10 mouse cellular contexts compared by ENCODE assay signal in genomic region chr10:117021020-117021754, GRCm38 (mm10). TPM values are rescaled to one million over a fixed set of nuclear protein-coding genes. Genes with fewer than 3 reads are reported as not detected.
DNase-seq lines count a peak whose midpoint lies in the region.
"Had no signal": no experiment of that assay in that cellular context is flagged by ENCODE, and none has a peak within 500 bp of the region (broad histone marks: within the 10 kb centered on the region; RNA-seq: fewer than 3 reads in every experiment).

No protein-coding gene starts in this region.

- 7% methylated on average over 21 of the region's 21 CpGs for WGBS in embryonic facial prominence, embryonic 10.5 days

- peaks cover 43% of the 10 kb centered on the region for H3K4me1 ChIP-seq in embryonic facial prominence, embryonic 10.5 days

- H3K36me3 ChIP-seq in embryonic facial prominence, embryonic 10.5 days (replicated peaks): no peaks in the 10 kb centered on the region

- 0 out of 2 replicates have a peak overlapping the region, but pooled peaks have one; percentile 16 for H3K27ac ChIP-seq in embryonic facial prominence, embryonic 10.5 days (replicated peaks)

- H3K4me3 ChIP-seq in embryonic facial prominence, embryonic 10.5 days: peak overlapping the region; percentile 38

- DNase-seq in adrenal gland, postnatal 14 days: peak; percentile 35
- DNase-seq in adrenal gland, postnatal 4 days (ENCODE audit: low spot score in 2 of 2): no peak
- DNase-seq in embryonic facial prominence, embryonic 10.5 days (ENCODE audit: low spot score): peak; percentile 87
- DNase-seq in hindlimb bud, embryonic 11.5 days (ENCODE audit: extremely low spot score, low read depth, low spot score): peak; percentile 58
- DNase-seq in mesoderm, embryonic 11.5 days (ENCODE audit: low read depth, low spot score): peak; percentile 82
- no peak for DNase-seq in cerebellum, adult 11-12 months
- no peak for DNase-seq in layer of hippocampus, postnatal 10 days (ENCODE audit: low spot score in 2 of 2)
- no peak for DNase-seq in left cerebral cortex, postnatal 25 days (ENCODE audit: low spot score in 2 of 2)
- DNase-seq: liver, postnatal 0 days had no signal

- peaks cover 50% of the 10 kb centered on the region for H3K27me3 ChIP-seq in embryonic facial prominence, embryonic 10.5 days (replicated peaks; ENCODE audit: low read depth, poor library complexity, severe bottlenecking)

- intact Hi-C loops in left cerebral cortex, postnatal 25 days (cut with DNase I): no loop called here

- H3K9me3 ChIP-seq in embryonic facial prominence, embryonic 10.5 days: no peaks in the 10 kb centered on the region

RNA-seq across cellular contexts. Expression of gene Lrrc10, which starts 24.0 kb away (rescaled TPM):
- not detected in 2 replicates for total RNA-seq in adrenal gland, postnatal 14 days (2021)
- not detected for total RNA-seq in adrenal gland, postnatal 4 days (2021)
- 0.14 TPM in 1 of 2 replicates, not detected in the other for polyA plus RNA-seq in embryonic facial prominence, embryonic 10.5 days (2016; fragmentation: Nextera tagmentation; extraction: Ambion mirVana)
- under 1 TPM in 1 of 2 experiments, not detected in 1; 0.34 TPM for total RNA-seq in layer of hippocampus, postnatal 10 days (2021)
- not detected for total RNA-seq in left cerebral cortex, postnatal 25 days (2021)
- total RNA-seq: hematopoietic stem cell, adult 5-6 weeks had no signal
- polyA plus RNA-seq: liver, postnatal 0 days had no signal

RNA-seq across cellular contexts. Expression of gene Best3, which starts 35.1 kb away (rescaled TPM):
- total RNA-seq in adrenal gland, postnatal 14 days (2021): 0.26 and 0.45 TPM in 2 replicates
- total RNA-seq in adrenal gland, postnatal 4 days (2021): under 1 TPM; 0.56 to 0.81 TPM
- polyA plus RNA-seq in embryonic facial prominence, embryonic 10.5 days (2016; fragmentation: Nextera tagmentation; extraction: Ambion mirVana): 0.09 and 0.33 TPM in 2 replicates
- 1 to 10 TPM; 1.0 to 1.2 TPM for total RNA-seq in layer of hippocampus, postnatal 10 days (2021)
- under 1 TPM; 0.11 to 0.25 TPM for total RNA-seq in left cerebral cortex, postnatal 25 days (2021)
- total RNA-seq: hematopoietic stem cell, adult 5-6 weeks had no signal
- polyA plus RNA-seq: liver, postnatal 0 days had no signal

RNA-seq across cellular contexts. Expression of gene Cct2, which starts 42.4 kb away (rescaled TPM):
- 224 and 240 TPM in 2 replicates for total RNA-seq in adrenal gland, postnatal 14 days (2021)
- 100 to 1,000 TPM; 264 to 274 TPM for total RNA-seq in adrenal gland, postnatal 4 days (2021)
- 350 and 352 TPM in 2 replicates for polyA plus RNA-seq in embryonic facial prominence, embryonic 10.5 days (2016; fragmentation: Nextera tagmentation; extraction: Ambion mirVana)
- 100 to 1,000 TPM; 241 to 255 TPM for total RNA-seq in layer of hippocampus, postnatal 10 days (2021)
- total RNA-seq in left cerebral cortex, postnatal 25 days (2021): 100 to 1,000 TPM; 160 to 167 TPM

RNA-seq across cellular contexts. Expression of gene Gm10271, which starts 48.8 kb away (rescaled TPM):
- not detected in 2 replicates for total RNA-seq in adrenal gland, postnatal 14 days (2021)
- not detected for total RNA-seq in adrenal gland, postnatal 4 days (2021)
- polyA plus RNA-seq in embryonic facial prominence, embryonic 10.5 days (2016; fragmentation: Nextera tagmentation; extraction: Ambion mirVana): not detected in 2 replicates
- total RNA-seq in layer of hippocampus, postnatal 10 days (2021): not detected
- not detected for total RNA-seq in left cerebral cortex, postnatal 25 days (2021)
- total RNA-seq: hematopoietic stem cell, adult 5-6 weeks had no signal
- polyA plus RNA-seq: liver, postnatal 0 days had no signal

Comparison
In these comparisons a context has a peak if more than half of its experiments do, and no peak if none do; other contexts are left out.
1. DNase-seq: peak in adrenal gland, postnatal 14 days (single experiment), embryonic facial prominence, embryonic 10.5 days (single experiment), hindlimb bud, embryonic 11.5 days (single experiment) and mesoderm, embryonic 11.5 days (single experiment); none in adrenal gland, postnatal 4 days (0 of 2), cerebellum, adult 11-12 months (single experiment), layer of hippocampus, postnatal 10 days (0 of 2) and left cerebral cortex, postnatal 25 days (0 of 2).